Mouse (Mus musculus): ENCODE results near the gene Cacnb3. TPM values are rescaled to one million over a fixed set of nuclear protein-coding genes. Genes with fewer than 3 reads are reported as not detected.
A peak's percentile ranks its signal among the peaks of the same experiment; 100 is the strongest.

The Cacnb3 gene
- polyA plus RNA-seq, 1 experiment from 2014 or later, result 113 TPM

DNA sequence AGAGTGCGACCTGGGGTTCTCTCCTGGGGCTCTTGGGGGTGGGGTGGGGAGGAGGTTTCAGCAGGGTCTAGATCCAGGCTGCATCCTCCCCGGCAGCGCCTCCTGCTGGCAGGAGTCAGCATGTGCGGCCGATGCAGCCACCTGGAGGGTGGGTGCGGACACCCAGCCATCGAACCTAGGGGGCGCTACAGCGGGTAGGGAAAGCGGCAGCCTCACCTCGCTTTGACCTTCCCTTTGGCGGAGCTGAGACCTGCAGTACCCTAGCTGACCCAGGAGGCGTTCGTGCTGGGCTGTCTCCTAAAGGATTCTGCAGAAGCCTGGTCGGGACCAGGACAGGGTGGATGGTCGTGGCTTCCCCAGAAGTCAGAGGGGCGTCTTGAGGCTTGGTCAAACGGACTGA is 853 bp downstream of the Cacnb3 start:
- H3K27ac ChIP-seq, result peak overlapping the region; percentile 99
- peaks cover 67% of the 10 kb centered on the region for H3K4me1 ChIP-seq
- H3K4me3 ChIP-seq, result peak overlapping the region; percentile 83
- peak overlapping the region; percentile 94; the same call in 1 of the 2 replicates for H3K9ac ChIP-seq
- H3K4me2 ChIP-seq (replicated peaks), result peak overlapping the region; percentile 88
- H3K27me3 ChIP-seq, result peaks cover 51% of the 10 kb centered on the region
- no peaks in the 10 kb centered on the region for H3K9me3 ChIP-seq (replicated peaks)
- WGBS, result 0% methylated on average over 18 of the region's 18 CpGs
- ATAC-seq (ENCODE audit: low FRiP score), result peak; percentile 3; the same call in 1 of the 2 replicates
- no peaks in the 10 kb centered on the region for H3K36me3 ChIP-seq

- Histone ChIP-seq H3K27me3 (peaks cover 51% of the 10 kb centered on the region), H3K9me3 (replicated peaks) (no peaks in the 10 kb centered on the region), H3K4me3 (peak overlapping the region; percentile 83), H3K4me1 (peaks cover 74% of the 10 kb centered on the region), H3K4me2 (replicated peaks) (peak overlapping the region; percentile 88), H3K9ac (peak overlapping the region; percentile 94), H3K36me3 (no peaks in the 10 kb centered on the region), H3K27ac (peak overlapping the region; percentile 99)
- 1% methylated on average over 15 of the region's 25 CpGs for WGBS
- ATAC-seq (ENCODE audit: low FRiP score), result peak; percentile 47
These were observed 1.6 kb downstream of the Cacnb3 start for GRCm38 (mm10) chr15:98632107-98632744.

GRCm38 (mm10) chr15:98632921-98633320 is 2.3 kb downstream of the Cacnb3 start:
- Histone ChIP-seq H3K27me3 (peaks cover 49% of the 10 kb centered on the region), H3K36me3 (no peaks in the 10 kb centered on the region), H3K9ac (peak overlapping the region; percentile 94), H3K4me1 (peaks cover 79% of the 10 kb centered on the region), H3K4me2 (replicated peaks) (peak overlapping the region; percentile 88), H3K9me3 (replicated peaks) (no peaks in the 10 kb centered on the region), H3K4me3 (peak overlapping the region; percentile 83), H3K27ac (peak overlapping the region; percentile 99)
- ATAC-seq (ENCODE audit: low FRiP score), result no peak
- 3% methylated on average over 4 of the region's 4 CpGs for WGBS

- H3K4me1 ChIP-seq, result peaks cover 70% of the 10 kb centered on the region
- peak overlapping the region; percentile 83 for H3K4me3 ChIP-seq
- H3K36me3 ChIP-seq, result 0 out of 2 replicates have a peak, but pooled peaks cover under 1% of the 10 kb centered on the region
- peaks cover 41% of the 10 kb centered on the region for H3K27me3 ChIP-seq
- peak overlapping the region; percentile 94 for H3K9ac ChIP-seq
- peak; percentile 11 for ATAC-seq (ENCODE audit: low FRiP score)
- H3K9me3 ChIP-seq (replicated peaks), result no peaks in the 10 kb centered on the region
- WGBS, result under 1% methylated on average over 25 of the region's 25 CpGs
- H3K27ac ChIP-seq, result peak overlapping the region; percentile 99
- peak overlapping the region; percentile 88 for H3K4me2 ChIP-seq (replicated peaks)
These were observed 3.3 kb downstream of the Cacnb3 start for GRCm38 (mm10) chr15:98633822-98634470.

GRCm38 (mm10) chr15:98634541-98635081 is 4.0 kb downstream of the Cacnb3 start:
- ATAC-seq (ENCODE audit: low FRiP score), result peak; percentile 77
- Histone ChIP-seq H3K27ac (peak overlapping the region; percentile 99), H3K9me3 (replicated peaks) (no peaks in the 10 kb centered on the region), H3K4me2 (replicated peaks) (peak overlapping the region; percentile 88), H3K27me3 (peaks cover 39% of the 10 kb centered on the region), H3K4me1 (peaks cover 66% of the 10 kb centered on the region), H3K36me3 (peaks cover 7% of the 10 kb centered on the region; the same call in 1 of the 2 replicates), H3K9ac (peak overlapping the region; percentile 94), H3K4me3 (peak overlapping the region; percentile 83)
- 2% methylated on average over 51 of the region's 65 CpGs for WGBS

DNA sequence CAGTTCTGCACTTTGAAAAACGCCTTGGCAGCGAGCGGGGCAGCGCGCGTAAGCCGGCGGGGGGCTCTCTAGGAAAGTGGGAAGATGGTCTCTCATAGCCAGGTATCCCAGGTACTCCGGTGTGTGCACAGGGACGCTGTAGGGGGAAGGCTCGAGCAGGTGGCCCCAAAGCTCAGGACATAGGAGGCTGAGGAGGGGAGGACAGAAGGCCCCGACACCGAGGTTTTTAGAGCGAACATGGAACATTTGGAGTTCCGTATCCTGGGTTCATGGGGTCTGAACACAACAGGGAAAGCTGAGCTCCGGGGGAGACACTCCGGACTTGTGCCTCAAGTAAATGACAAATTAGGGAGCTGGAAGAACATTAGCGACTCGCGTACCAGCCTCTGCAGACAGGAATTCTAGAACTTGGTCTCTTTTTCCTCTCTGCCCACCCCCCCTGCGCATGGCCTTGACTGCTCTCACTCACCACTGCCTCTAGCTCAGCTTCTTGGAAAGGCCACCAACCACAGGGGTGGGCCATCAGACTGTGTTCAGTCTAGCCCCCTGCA is 4.7 kb downstream of the Cacnb3 start:
- H3K27ac ChIP-seq, result peak overlapping the region; percentile 99
- peaks cover 31% of the 10 kb centered on the region for H3K27me3 ChIP-seq
- H3K36me3 ChIP-seq, result peaks cover 14% of the 10 kb centered on the region
- peak; percentile 4; the same call in 1 of the 2 replicates for ATAC-seq (ENCODE audit: low FRiP score)
- H3K9me3 ChIP-seq (replicated peaks), result no peaks in the 10 kb centered on the region
- H3K4me2 ChIP-seq (replicated peaks), result peak overlapping the region; percentile 88
- WGBS, result 1% methylated on average over 21 of the region's 21 CpGs
- peaks cover 61% of the 10 kb centered on the region for H3K4me1 ChIP-seq
- H3K4me3 ChIP-seq, result peak overlapping the region; percentile 83
- H3K9ac ChIP-seq, result peak overlapping the region; percentile 94

DNA sequence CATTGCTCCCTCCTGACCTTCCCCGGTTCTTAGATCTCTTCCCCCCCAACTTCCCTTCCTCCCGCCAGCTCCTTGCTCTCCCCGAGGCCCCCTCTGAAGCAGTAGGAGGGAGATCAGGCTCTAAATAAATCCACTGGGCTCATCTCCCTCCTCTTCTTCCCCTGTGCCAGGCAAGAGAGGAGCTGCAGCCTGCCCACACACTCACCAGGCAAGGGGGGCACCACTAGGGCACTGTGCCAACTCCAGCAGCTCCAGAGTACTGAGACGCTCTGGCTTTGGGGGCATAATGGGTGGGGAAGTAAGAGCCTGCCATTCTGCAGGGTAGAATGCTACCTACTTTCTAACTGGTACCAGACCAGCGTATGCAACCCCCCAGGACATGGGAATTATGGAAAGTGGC is 5.9 kb downstream of the Cacnb3 start:
- 49% methylated on average over 5 of the region's 5 CpGs for WGBS
- Histone ChIP-seq H3K9me3 (replicated peaks) (no peaks in the 10 kb centered on the region), H3K36me3 (peaks cover 26% of the 10 kb centered on the region), H3K27ac (no peak overlapping the region), H3K27me3 (peaks cover 20% of the 10 kb centered on the region), H3K4me3 (peak overlapping the region; percentile 83), H3K4me2 (replicated peaks) (peak overlapping the region; percentile 88), H3K9ac (peak overlapping the region; percentile 94), H3K4me1 (peaks cover 52% of the 10 kb centered on the region)
- ATAC-seq (ENCODE audit: low FRiP score), result no peak

- Histone ChIP-seq H3K36me3 (peaks cover 32% of the 10 kb centered on the region), H3K9me3 (replicated peaks) (no peaks in the 10 kb centered on the region), H3K9ac (peak overlapping the region; percentile 94; the same call in 1 of the 2 replicates), H3K4me2 (replicated peaks) (peak overlapping the region; percentile 88), H3K27ac (no peak overlapping the region), H3K27me3 (peaks cover 18% of the 10 kb centered on the region; the same call in 1 of the 2 replicates), H3K4me1 (peaks cover 46% of the 10 kb centered on the region), H3K4me3 (peak overlapping the region; percentile 83; the same call in 1 of the 2 replicates)
- no peak for ATAC-seq (ENCODE audit: low FRiP score)
- 32% methylated on average over 3 of the region's 3 CpGs for WGBS
These were observed 6.5 kb downstream of the Cacnb3 start for GRCm38 (mm10) chr15:98637155-98637554.

DNA sequence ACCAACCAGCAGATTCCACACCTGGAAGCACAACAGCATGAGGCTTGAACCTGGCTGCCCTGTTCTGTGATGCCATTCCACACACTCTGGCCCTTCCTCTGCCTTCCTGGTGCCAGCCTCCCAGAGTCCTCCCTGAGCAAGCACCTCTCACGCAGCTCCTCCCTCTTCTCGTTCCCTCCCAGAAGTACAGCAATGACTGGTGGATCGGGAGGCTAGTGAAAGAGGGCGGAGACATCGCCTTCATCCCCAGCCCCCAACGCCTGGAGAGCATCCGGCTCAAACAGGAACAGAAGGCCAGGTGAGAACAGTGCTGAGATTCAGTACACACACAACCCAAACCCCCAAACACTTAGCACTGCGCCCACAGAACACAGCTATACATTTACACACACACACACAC is 9.5 kb downstream of the Cacnb3 start:
- Histone ChIP-seq H3K4me3 (no peak overlapping the region), H3K4me2 (replicated peaks) (no peak overlapping the region), H3K4me1 (peaks cover 25% of the 10 kb centered on the region), H3K27me3 (no peaks in the 10 kb centered on the region), H3K27ac (no peak overlapping the region), H3K36me3 (peaks cover 60% of the 10 kb centered on the region), H3K9me3 (replicated peaks) (no peaks in the 10 kb centered on the region), H3K9ac (no peak overlapping the region)
- 28% methylated on average over 7 of the region's 8 CpGs for WGBS
- ATAC-seq (ENCODE audit: low FRiP score), result no peak

- no peak overlapping the region for H3K4me3 ChIP-seq
- WGBS, result 85% methylated on average over 12 of the region's 12 CpGs
- no peak overlapping the region for H3K9ac ChIP-seq
- peaks cover 98% of the 10 kb centered on the region for H3K36me3 ChIP-seq
- H3K4me2 ChIP-seq (replicated peaks), result no peak overlapping the region
- H3K9me3 ChIP-seq (replicated peaks), result no peaks in the 10 kb centered on the region
- no peak for ATAC-seq (ENCODE audit: low FRiP score)
- H3K27ac ChIP-seq, result 0 out of 2 replicates have a peak overlapping the region, but pooled peaks have one; percentile 13
- H3K4me1 ChIP-seq, result no peaks in the 10 kb centered on the region
- no peaks in the 10 kb centered on the region for H3K27me3 ChIP-seq
These were observed 13.8 kb downstream of the Cacnb3 start for GRCm38 (mm10) chr15:98644406-98644805.

- Histone ChIP-seq H3K4me3 (no peak overlapping the region), H3K27me3 (no peaks in the 10 kb centered on the region), H3K9ac (no peak overlapping the region), H3K4me1 (no peaks in the 10 kb centered on the region), H3K4me2 (replicated peaks) (no peak overlapping the region), H3K36me3 (peaks cover 98% of the 10 kb centered on the region), H3K9me3 (replicated peaks) (no peaks in the 10 kb centered on the region), H3K27ac (0 out of 2 replicates have a peak overlapping the region, but pooled peaks have one; percentile 23)
- no peak for ATAC-seq (ENCODE audit: low FRiP score)
- WGBS, result 92% methylated on average over 24 of the region's 24 CpGs
These were observed 14.7 kb downstream of the Cacnb3 start for GRCm38 (mm10) chr15:98645057-98646026.
